Mouse (Mus musculus) hindbrain, postnatal 0 days (tissue): ENCODE measurements around the gene Alk. TPM values are rescaled to one million over a fixed set of nuclear protein-coding genes. Genes with fewer than 3 reads are reported as not detected.

Experiments used
- ATAC-seq: fragments of 200-750 bp; cut with Nextera tagmentation; 2 replicates; pipeline ENCODE4 v1.8.0; 2017; ENCODE audit warnings: mild to moderate bottlenecking, moderate TSS enrichment, moderate library complexity
- DNase-seq: peaks from one replicate; pipeline ENCODE4 v3.0.0-alpha.2; 2015; ENCODE audit warnings: low spot score
- H3K27ac ChIP-seq: fragments of 300-500 bp; sonication (generic); 2 replicates; pipeline ENCODE4 v1.5.1; 2014; ENCODE audit warnings: mild to moderate bottlenecking
- H3K27me3 ChIP-seq: fragments of 300-500 bp; sonication (generic); 2 replicates; pipeline ENCODE4 v1.6.1; 2014; ENCODE audit warnings: low read length, mixed read lengths; ENCODE audit not compliant: insufficient read depth
- H3K36me3 ChIP-seq: fragments of 300-500 bp; sonication (generic); 2 replicates; pipeline ENCODE4 v1.6.1; 2014; ENCODE audit warnings: low read length, mixed read lengths; ENCODE audit not compliant: insufficient read depth
- H3K4me1 ChIP-seq: fragments of 300-500 bp; sonication (generic); 2 replicates; pipeline ENCODE4 v1.6.1; 2014; ENCODE audit warnings: antibody characterized with exemption, low read length, mixed read lengths; ENCODE audit not compliant: insufficient read depth
- H3K4me2 ChIP-seq: fragments of 300-500 bp; sonication (generic); 2 replicates; pipeline ENCODE4 v1.6.1; 2014; ENCODE audit warnings: low read depth, mild to moderate bottlenecking, low read length, moderate library complexity, mixed read lengths
- H3K4me3 ChIP-seq: fragments of 300-500 bp; sonication (generic); 2 replicates; pipeline ENCODE4 v1.5.1; 2014; ENCODE audit warnings: low read length
- H3K9ac ChIP-seq: fragments of 300-500 bp; sonication (generic); replicated peaks from 2 replicates; pipeline ENCODE4 v1.6.1; 2014; ENCODE audit warnings: mild to moderate bottlenecking, low read length, moderate library complexity, mixed read lengths
- H3K9me3 ChIP-seq: fragments of 300-500 bp; sonication (generic); 2 replicates; pipeline ENCODE4 v1.6.1; 2016; ENCODE audit warnings: low read length, mixed read lengths
- CTCF ChIP-seq: IDR thresholded peaks from 2 replicates; pipeline ENCODE4 v1.5.1; 2016; ENCODE audit warnings: antibody characterized with exemption, control low read depth, low read depth
- WGBS: fragments of 180-500 bp; shearing (Covaris S2); extraction: QIAGEN DNeasy Blood & Tissue Kit; methylation state at CpG from one replicate; pipeline ENCODE4 v1.1.7; 2014; 5-methylcytosine and 5-hydroxymethylcytosine counted together
- polyA plus RNA-seq: library from polyadenylated mRNA; unstranded; fragments of >200 nt; fragmentation: Nextera tagmentation; extraction: Ambion mirVana; gene quantifications from 2 replicates; pipeline ENCODE4 v1.2.1, GENCODE M21; 2015
- total RNA-seq: library from RNA; depleted of rRNA; stranded (reverse); fragments of >200 nt; gene quantifications from 2 replicates; pipeline ENCODE4 v1.2.3, GENCODE M21; 2014

The Alk gene
- total and polyA plus RNA-seq, 2 experiments from 2014 or later, result 3.4 to 17.1 TPM

DNA sequence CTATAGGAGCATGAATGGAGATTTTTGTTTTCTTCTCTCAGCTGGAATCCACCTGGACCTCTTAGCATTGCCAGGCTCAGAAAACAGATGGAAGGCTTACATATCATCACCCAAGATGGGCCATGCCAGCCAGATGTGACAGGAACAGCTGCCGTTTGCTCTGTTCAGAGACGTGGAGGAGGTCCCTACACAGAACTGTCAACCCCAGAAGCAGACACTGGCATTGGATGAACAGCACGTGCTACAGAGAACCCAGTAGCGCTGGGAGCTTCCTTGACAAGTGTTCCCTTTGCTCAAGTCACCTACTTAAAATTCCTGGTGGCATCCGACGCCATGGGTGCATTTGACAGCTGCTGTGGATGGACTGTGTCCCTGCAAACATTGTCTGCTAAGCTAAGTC is 72.2 kb downstream of the Alk start:
- no peaks in the 10 kb centered on the region for H3K36me3 ChIP-seq
- no peaks in the 10 kb centered on the region for H3K4me1 ChIP-seq
- H3K27ac ChIP-seq, result no peak overlapping the region
- no peaks in the 10 kb centered on the region for H3K27me3 ChIP-seq
- no peak for ATAC-seq
- DNase-seq, result no peak
- no peaks in the 10 kb centered on the region for H3K9me3 ChIP-seq
- no peak for TF ChIP-seq CTCF
- no peak overlapping the region for H3K9ac ChIP-seq
- H3K4me2 ChIP-seq, result no peak overlapping the region
- 76% methylated on average over 6 of the region's 6 CpGs for whole genome bisulfite sequencing
- H3K4me3 ChIP-seq, result no peak overlapping the region

GRCm38 (mm10) chr17:72528481-72528880 is 75.9 kb downstream of the Alk start:
- no peak overlapping the region for H3K4me2 ChIP-seq
- H3K27me3 ChIP-seq, result no peaks in the 10 kb centered on the region
- DNase-seq, result no peak
- no peaks in the 10 kb centered on the region for H3K9me3 ChIP-seq
- no peak for ATAC-seq
- no peak overlapping the region for H3K27ac ChIP-seq
- no peak overlapping the region for H3K9ac ChIP-seq
- H3K36me3 ChIP-seq, result no peaks in the 10 kb centered on the region
- no peak overlapping the region for H3K4me3 ChIP-seq
- 95% methylated on average over 8 of the region's 8 CpGs for WGBS
- no peak for TF ChIP-seq CTCF
- no peaks in the 10 kb centered on the region for H3K4me1 ChIP-seq

DNA sequence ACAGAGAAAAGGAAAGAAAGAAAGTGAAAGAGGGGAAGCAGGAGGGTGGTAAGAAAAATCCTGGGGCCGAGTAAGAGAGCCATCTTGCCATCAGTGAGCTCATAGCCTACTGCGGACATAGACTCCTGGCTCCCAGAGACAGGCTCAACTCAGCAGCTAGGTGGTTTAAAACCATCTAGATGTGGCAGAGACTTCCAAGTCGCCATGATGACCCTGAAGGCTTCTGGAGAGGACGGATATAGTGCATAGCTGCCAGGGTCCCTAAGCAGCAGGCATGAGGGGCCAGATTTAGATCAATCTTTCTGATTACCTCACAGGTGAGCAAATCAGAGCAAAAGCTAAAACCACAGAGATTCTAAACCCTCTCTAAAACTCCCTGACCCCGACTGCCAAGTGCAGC is 76.9 kb downstream of the Alk start:
- WGBS, result 77% methylated on average over 5 of the region's 5 CpGs
- no peak for ATAC-seq
- H3K4me1 ChIP-seq, result no peaks in the 10 kb centered on the region

DNA sequence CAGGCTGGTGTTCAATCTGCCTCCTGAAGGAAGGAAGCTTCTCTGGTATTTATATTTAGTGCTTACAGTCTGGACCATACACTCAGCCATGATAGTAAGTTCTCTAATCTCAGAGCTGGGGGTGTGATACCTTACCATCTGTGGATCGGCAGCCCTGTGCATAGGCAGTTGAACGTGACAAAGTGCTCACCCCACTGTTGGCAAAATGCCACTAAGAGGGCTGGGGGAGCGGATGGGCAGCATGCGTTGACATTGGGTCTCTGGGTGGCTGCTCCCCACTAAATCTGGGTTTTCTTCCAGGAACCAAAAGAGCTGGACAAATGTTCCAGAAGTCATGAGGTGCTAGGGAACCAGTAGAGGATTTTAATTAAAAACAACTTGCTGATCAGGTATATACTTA is 78.1 kb downstream of the Alk start:
- no peaks in the 10 kb centered on the region for H3K36me3 ChIP-seq
- H3K27me3 ChIP-seq, result no peaks in the 10 kb centered on the region
- 69% methylated on average over 4 of the region's 4 CpGs for WGBS
- H3K4me1 ChIP-seq, result no peaks in the 10 kb centered on the region
- ATAC-seq (no peak), DNase-seq (no peak)
- TF ChIP-seq CTCF, result no peak
- H3K4me2 ChIP-seq, result no peak overlapping the region
- no peak overlapping the region for H3K27ac ChIP-seq
- H3K4me3 ChIP-seq, result no peak overlapping the region
- H3K9ac ChIP-seq, result no peak overlapping the region
- no peaks in the 10 kb centered on the region for H3K9me3 ChIP-seq

More for the DNA sequence above, 76.9 kb downstream of the Alk start:
- no peaks in the 10 kb centered on the region for H3K27me3 ChIP-seq
- no peaks in the 10 kb centered on the region for H3K9me3 ChIP-seq
- H3K4me2 ChIP-seq, result no peak overlapping the region
- no peaks in the 10 kb centered on the region for H3K36me3 ChIP-seq
- DNase-seq, result no peak
- H3K27ac ChIP-seq, result no peak overlapping the region
- no peak for TF ChIP-seq CTCF
- H3K9ac ChIP-seq, result no peak overlapping the region
- H3K4me3 ChIP-seq, result no peak overlapping the region

- TF ChIP-seq CTCF, result no peak
- Histone ChIP-seq H3K36me3 (no peaks in the 10 kb centered on the region), H3K9ac (no peak overlapping the region), H3K9me3 (no peaks in the 10 kb centered on the region), H3K4me1 (no peaks in the 10 kb centered on the region), H3K4me3 (no peak overlapping the region), H3K4me2 (no peak overlapping the region), H3K27ac (no peak overlapping the region), H3K27me3 (no peaks in the 10 kb centered on the region)
- WGBS, result 97% methylated on average over 3 of the region's 3 CpGs
- no peak for ATAC-seq
- no peak for DNase-seq
Observed at GRCm38 (mm10) chr17:72524839-72525238, 79.6 kb downstream of the Alk start.

DNA sequence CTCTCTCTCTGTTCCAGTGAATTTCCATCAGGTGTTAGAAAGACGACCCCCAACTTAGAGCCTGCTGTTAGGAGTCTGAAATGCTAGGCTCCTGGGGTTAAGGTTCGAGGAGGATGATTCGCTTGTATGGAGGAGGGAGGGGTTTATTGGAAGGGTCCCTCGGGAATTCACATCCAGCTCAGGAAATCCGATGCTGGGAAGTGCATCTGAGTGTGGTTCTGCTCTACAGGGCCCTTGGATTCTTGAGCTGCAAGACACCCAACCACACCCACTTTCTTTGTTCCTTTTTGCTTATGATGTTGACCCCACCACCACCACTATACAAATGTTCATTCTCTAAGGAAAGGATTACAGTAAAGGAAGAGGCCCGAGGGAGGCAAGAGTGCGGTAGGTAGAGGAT is 81.4 kb downstream of the Alk start:
- WGBS, result 45% methylated on average over 7 of the region's 7 CpGs
- H3K9me3 ChIP-seq, result no peaks in the 10 kb centered on the region
- DNase-seq (no peak), ATAC-seq (no peak)
- H3K27ac ChIP-seq, result no peak overlapping the region
- no peaks in the 10 kb centered on the region for H3K27me3 ChIP-seq
- no peaks in the 10 kb centered on the region for H3K4me1 ChIP-seq
- no peak overlapping the region for H3K4me2 ChIP-seq
- TF ChIP-seq CTCF, result no peak
- H3K36me3 ChIP-seq, result no peaks in the 10 kb centered on the region
- H3K4me3 ChIP-seq, result no peak overlapping the region
- no peak overlapping the region for H3K9ac ChIP-seq

GRCm38 (mm10) chr17:72522381-72522780 is 82.0 kb downstream of the Alk start:
- DNase-seq, result peak; percentile 76
- H3K9ac ChIP-seq, result no peak overlapping the region
- 5% methylated on average over 4 of the region's 4 CpGs for WGBS
- ATAC-seq, result peak; percentile 38; the same call in 1 of the 2 replicates
- no peak overlapping the region for H3K4me3 ChIP-seq
- no peaks in the 10 kb centered on the region for H3K36me3 ChIP-seq
- H3K27me3 ChIP-seq, result no peaks in the 10 kb centered on the region
- no peak overlapping the region for H3K27ac ChIP-seq
- TF ChIP-seq CTCF, result peak; percentile 82
- no peak overlapping the region for H3K4me2 ChIP-seq
- no peaks in the 10 kb centered on the region for H3K4me1 ChIP-seq
- H3K9me3 ChIP-seq, result no peaks in the 10 kb centered on the region
